ENCODE assay signal across 9 mouse cellular contexts in genomic region chr10:99169765-99170129, GRCm38 (mm10). TPM values are rescaled to one million over a fixed set of nuclear protein-coding genes. Genes with fewer than 3 reads are reported as not detected.
DNase-seq lines count a peak whose midpoint lies in the region; ATAC-seq and TF ChIP-seq lines count a peak whose summit lies in the region.
"Had no signal": no experiment of that assay in that cellular context is flagged by ENCODE, and none has a peak within 500 bp of the region (broad histone marks: within the 10 kb centered on the region; RNA-seq: fewer than 3 reads in every experiment).

No protein-coding gene starts in this region.

- ATAC-seq in liver, postnatal 0 days = peak; percentile 70
- ATAC-seq: hindbrain, embryonic 16.5 days had no signal

- H3K4me2 ChIP-seq in liver, postnatal 0 days (ENCODE audit: low read depth, low read length) = peak overlapping the region; percentile 22; the same call in 1 of the 2 replicates

- peak overlapping the region; percentile 69 for H3K27ac ChIP-seq in kidney, adult 2 months (ENCODE audit: insufficient read depth, low read depth, low read length)
- H3K27ac ChIP-seq in liver, postnatal 0 days (ENCODE audit: low read depth) = peak overlapping the region; percentile 80

- no peak overlapping the region for H3K4me3 ChIP-seq in kidney, adult 2 months (ENCODE audit: insufficient read depth, low read depth, low read length)
- no peak overlapping the region for H3K4me3 ChIP-seq in liver, postnatal 0 days (ENCODE audit: low read depth, low read length)

- no peak for TF ChIP-seq POLR2A in kidney, adult 2 months (IDR thresholded peaks at IDR 0.05; ENCODE audit: low read depth, low read length)

- no peak overlapping the region for H3K9ac ChIP-seq in liver, postnatal 0 days (replicated peaks)

- TF ChIP-seq CTCF in kidney, adult 2 months (conservative IDR thresholded peaks at IDR 0.05; ENCODE audit: insufficient read depth, insufficient read length, low read depth, low read length) = no peak
- TF ChIP-seq CTCF in liver, postnatal 0 days (IDR thresholded peaks at IDR 0.05; ENCODE audit: low read depth) = no peak

- WGBS in kidney, adult 2 months = 45% methylated on average over 5 of the region's 5 CpGs
- WGBS in liver, postnatal 0 days (ENCODE audit: insufficient replicate concordance) = 35% methylated on average over 5 of the region's 5 CpGs

- no peaks in the 10 kb centered on the region; the same call in 1 of the 2 replicates for H3K36me3 ChIP-seq in kidney, adult 2 months (ENCODE audit: control insufficient read depth, insufficient read depth, low read length)
- no peaks in the 10 kb centered on the region for H3K36me3 ChIP-seq in liver, postnatal 0 days (replicated peaks; ENCODE audit: insufficient read depth, low read length)

- peak; percentile 73 for TF ChIP-seq EP300 in liver, postnatal 0 days (IDR thresholded peaks at IDR 0.05; ENCODE audit: low read depth)

- peak; percentile 38 for DNase-seq in kidney, adult 2 months
- no peak for DNase-seq in kidney, adult 8-10 months
- DNase-seq in CD4-positive, CD25-positive, alpha-beta regulatory T cell, adult 2 months (ENCODE audit: low read depth, low spot score) = peak; percentile 75
- DNase-seq in heart, adult 8-10 months (ENCODE audit: low spot score) = peak; percentile 84
- DNase-seq in liver, postnatal 0 days = peak; percentile 37
- DNase-seq in MN1 (ENCODE audit: low spot score) = no peak
- DNase-seq in urinary bladder, postnatal 4 days (ENCODE audit: low spot score in 2 of 2) = no peak
- no peak for DNase-seq in thymus, postnatal 36 days

- H3K27me3 ChIP-seq in kidney, adult 2 months (replicated peaks; ENCODE audit: control insufficient read depth, insufficient read depth, low read length) = no peaks in the 10 kb centered on the region
- no peaks in the 10 kb centered on the region for H3K27me3 ChIP-seq in liver, postnatal 0 days (ENCODE audit: insufficient read depth, low read length)

- no peaks in the 10 kb centered on the region for H3K9me3 ChIP-seq in liver, postnatal 0 days (ENCODE audit: low read length)

- H3K4me1 ChIP-seq in kidney, adult 2 months (ENCODE audit: control insufficient read depth, insufficient read depth, low read length) = peaks cover 13% of the 10 kb centered on the region; the same call in 1 of the 2 replicates
- H3K4me1 ChIP-seq in liver, postnatal 0 days (ENCODE audit: insufficient read depth) = peaks cover 29% of the 10 kb centered on the region

RNA-seq across cellular contexts. Expression of gene Phxr2, which starts 43.6 kb away (rescaled TPM):
- polyA plus RNA-seq in kidney, adult 2 months (2012; rRNA removed) = not detected in 2 replicates
- not detected for total RNA-seq in heart, adult 8-10 months (2022)
- not detected in 2 replicates for polyA plus RNA-seq in liver, postnatal 0 days (2015; fragmentation: Nextera tagmentation; extraction: Ambion mirVana)

Comparison
In these comparisons a context has a peak if more than half of its experiments do, and no peak if none do; other contexts are left out.
1. DNase-seq: peak in kidney, adult 2 months (single experiment), CD4-positive, CD25-positive, alpha-beta regulatory T cell, adult 2 months (single experiment), heart, adult 8-10 months (single experiment) and liver, postnatal 0 days (single experiment); none in kidney, adult 8-10 months (0 of 2), MN1 (single experiment), urinary bladder, postnatal 4 days (0 of 2) and thymus, postnatal 36 days (0 of 2).